Mouse (Mus musculus): ENCODE measurements around the gene Rcc1l. TPM values are rescaled to one million over a fixed set of nuclear protein-coding genes. Genes with fewer than 3 reads are reported as not detected.

Gene Rcc1l
- polyA plus RNA-seq, 1 experiment, result 7.8 TPM

- Histone ChIP-seq H3K4me3 (replicated peaks) (no peak overlapping the region), H3K4me1 (no peaks in the 10 kb centered on the region)
- no peak for TF ChIP-seq FLI1 (IDR thresholded peaks at IDR 0.05; ENCODE audit: low read length)
- TF ChIP-seq GATA1 (IDR thresholded peaks at IDR 0.05; ENCODE audit: borderline replicate concordance, low read length), result no peak
These were observed 54.7 kb downstream of the Rcc1l start for GRCm38 (mm10) chr5:134121893-134122259.

GRCm38 (mm10) chr5:134121138-134121892, 55.3 kb downstream of the Rcc1l start:
- no peaks in the 10 kb centered on the region for H3K9me3 ChIP-seq
- H3K27me3 ChIP-seq (replicated peaks), result no peaks in the 10 kb centered on the region
- no peaks in the 10 kb centered on the region for H3K4me1 ChIP-seq
- H3K4me3 ChIP-seq (replicated peaks), result no peak overlapping the region
- no peak for TF ChIP-seq GATA1 (IDR thresholded peaks at IDR 0.05; ENCODE audit: borderline replicate concordance, low read length)
- TF ChIP-seq FLI1 (IDR thresholded peaks at IDR 0.05; ENCODE audit: low read length), result no peak
- no peaks in the 10 kb centered on the region for H3K36me3 ChIP-seq (replicated peaks; ENCODE audit: low read length)

More at GRCm38 (mm10) chr5:134121893-134122259, 54.7 kb downstream of the Rcc1l start:
- Histone ChIP-seq H3K9me3 (peaks cover 4% of the 10 kb centered on the region; the same call in 1 of the 2 replicates), H3K27me3 (replicated peaks) (no peaks in the 10 kb centered on the region), H3K36me3 (replicated peaks; ENCODE audit: low read length) (no peaks in the 10 kb centered on the region)

DNA sequence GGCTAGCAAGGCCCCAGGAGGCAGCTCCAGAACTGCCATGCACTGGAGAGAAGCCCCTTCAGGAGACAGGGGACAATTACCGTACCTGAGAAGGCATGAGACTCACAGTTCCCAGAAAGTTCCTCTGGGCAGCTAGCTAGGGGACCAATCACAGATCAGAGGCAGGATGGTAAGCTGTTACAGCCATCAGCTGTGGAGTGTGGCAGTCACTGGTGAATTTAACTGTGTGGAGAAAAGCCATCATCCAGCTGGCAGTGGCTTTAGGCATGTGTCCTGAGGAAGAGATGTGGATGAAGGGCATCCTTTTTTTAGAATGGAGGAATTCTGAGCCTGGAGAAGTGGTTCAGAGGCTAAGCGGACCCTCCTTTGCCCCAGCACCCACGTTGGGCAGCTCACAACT, 56.4 kb downstream of the Rcc1l start:
- H3K9me3 ChIP-seq, result no peaks in the 10 kb centered on the region
- TF ChIP-seq GATA1 (IDR thresholded peaks at IDR 0.05; ENCODE audit: borderline replicate concordance, low read length) (no peak), FLI1 (IDR thresholded peaks at IDR 0.05; ENCODE audit: low read length) (no peak)
- H3K36me3 ChIP-seq (replicated peaks; ENCODE audit: low read length), result no peaks in the 10 kb centered on the region
- no peak overlapping the region for H3K4me3 ChIP-seq (replicated peaks)
- H3K27me3 ChIP-seq (replicated peaks), result no peaks in the 10 kb centered on the region
- H3K4me1 ChIP-seq, result no peaks in the 10 kb centered on the region

- Histone ChIP-seq H3K36me3 (replicated peaks; ENCODE audit: low read length) (no peaks in the 10 kb centered on the region), H3K27me3 (replicated peaks) (no peaks in the 10 kb centered on the region), H3K4me3 (replicated peaks) (no peak overlapping the region), H3K9me3 (no peaks in the 10 kb centered on the region), H3K4me1 (no peaks in the 10 kb centered on the region)
- TF ChIP-seq FLI1 (IDR thresholded peaks at IDR 0.05; ENCODE audit: low read length) (no peak), GATA1 (IDR thresholded peaks at IDR 0.05; ENCODE audit: borderline replicate concordance, low read length) (no peak)
These were observed 57.0 kb downstream of the Rcc1l start for GRCm38 (mm10) chr5:134119481-134120120.

DNA sequence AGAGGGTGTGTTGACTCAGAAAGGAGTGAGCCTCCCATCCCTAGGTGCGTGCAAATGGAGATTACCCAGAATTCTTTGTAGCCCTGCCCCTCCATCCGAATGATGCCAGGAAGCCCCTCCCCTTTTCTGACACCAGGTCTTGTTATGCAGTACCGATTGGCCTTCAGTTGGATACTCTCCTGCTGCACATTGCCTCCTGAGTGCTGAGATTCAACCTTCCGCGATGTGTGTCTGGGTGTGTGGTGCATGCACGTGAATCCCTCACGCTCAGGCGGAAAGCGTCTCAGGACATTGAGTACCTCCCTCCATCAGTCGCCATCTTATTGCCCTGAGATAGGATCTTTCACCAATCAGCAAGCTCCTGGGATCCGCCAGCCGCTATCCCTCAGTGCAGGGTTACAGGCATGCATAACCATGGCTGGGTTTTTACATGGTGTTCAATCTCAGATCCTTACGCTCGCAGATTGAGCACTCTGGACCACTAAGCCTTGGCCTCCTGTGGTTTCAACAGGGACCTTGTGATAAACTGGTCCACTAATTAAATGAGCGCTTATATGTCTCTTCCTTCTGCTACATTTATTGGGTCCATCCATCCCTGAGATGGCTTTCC, 57.7 kb downstream of the Rcc1l start:
- Histone ChIP-seq H3K9me3 (no peaks in the 10 kb centered on the region), H3K36me3 (replicated peaks; ENCODE audit: low read length) (no peaks in the 10 kb centered on the region), H3K4me3 (replicated peaks) (no peak overlapping the region), H3K27me3 (replicated peaks) (no peaks in the 10 kb centered on the region), H3K4me1 (no peaks in the 10 kb centered on the region)
- no peak for TF ChIP-seq GATA1 (IDR thresholded peaks at IDR 0.05; ENCODE audit: borderline replicate concordance, low read length)
- TF ChIP-seq FLI1 (IDR thresholded peaks at IDR 0.05; ENCODE audit: low read length), result no peak

- no peak overlapping the region for H3K4me3 ChIP-seq (replicated peaks)
- TF ChIP-seq FLI1 (IDR thresholded peaks at IDR 0.05; ENCODE audit: low read length), result no peak
- no peak for TF ChIP-seq GATA1 (IDR thresholded peaks at IDR 0.05; ENCODE audit: borderline replicate concordance, low read length)
- H3K36me3 ChIP-seq (replicated peaks; ENCODE audit: low read length), result no peaks in the 10 kb centered on the region
- H3K27me3 ChIP-seq (replicated peaks), result no peaks in the 10 kb centered on the region
- H3K4me1 ChIP-seq, result no peaks in the 10 kb centered on the region
- H3K9me3 ChIP-seq, result peaks cover 9% of the 10 kb centered on the region
These were observed 60.8 kb downstream of the Rcc1l start for GRCm38 (mm10) chr5:134115639-134116259.

- H3K36me3 ChIP-seq (replicated peaks; ENCODE audit: low read length), result no peaks in the 10 kb centered on the region
- H3K4me1 ChIP-seq, result no peaks in the 10 kb centered on the region
- H3K9me3 ChIP-seq, result peaks cover 13% of the 10 kb centered on the region
- TF ChIP-seq GATA1 (IDR thresholded peaks at IDR 0.05; ENCODE audit: borderline replicate concordance, low read length), result no peak
- no peak for TF ChIP-seq FLI1 (IDR thresholded peaks at IDR 0.05; ENCODE audit: low read length)
- peaks cover 3% of the 10 kb centered on the region for H3K27me3 ChIP-seq (replicated peaks)
- H3K4me3 ChIP-seq (replicated peaks), result no peak overlapping the region
These were observed 61.6 kb downstream of the Rcc1l start for GRCm38 (mm10) chr5:134114981-134115380.

DNA sequence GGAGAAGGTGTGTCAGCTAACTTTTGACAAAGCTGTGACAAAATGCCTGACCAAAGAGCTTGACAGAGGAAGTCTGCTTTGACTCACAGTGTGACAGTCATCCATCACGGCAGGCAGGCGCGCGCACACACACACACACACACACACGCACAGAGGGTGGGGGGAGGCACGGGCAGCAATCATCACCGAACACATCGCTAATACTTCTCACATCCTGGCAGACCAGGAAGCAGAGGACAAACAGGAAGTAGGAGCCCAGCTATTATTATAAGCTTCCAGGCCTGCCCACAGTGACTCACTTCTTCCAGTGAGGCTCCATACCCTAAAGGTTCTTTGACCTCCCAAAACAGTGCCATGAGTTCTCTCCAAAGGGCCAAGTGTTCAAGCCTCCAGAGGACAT, 70.7 kb downstream of the Rcc1l start:
- H3K9me3 ChIP-seq, result peaks cover 18% of the 10 kb centered on the region
- H3K36me3 ChIP-seq (replicated peaks; ENCODE audit: low read length), result no peaks in the 10 kb centered on the region
- no peak for TF ChIP-seq GATA1 (IDR thresholded peaks at IDR 0.05; ENCODE audit: borderline replicate concordance, low read length)
- no peak for TF ChIP-seq FLI1 (IDR thresholded peaks at IDR 0.05; ENCODE audit: low read length)

GRCm38 (mm10) chr5:134102720-134103119, 73.9 kb downstream of the Rcc1l start:
- peaks cover 10% of the 10 kb centered on the region for H3K9me3 ChIP-seq

More for the DNA sequence above, 70.7 kb downstream of the Rcc1l start:
- Histone ChIP-seq H3K27me3 (replicated peaks) (peaks cover 3% of the 10 kb centered on the region), H3K4me3 (replicated peaks) (peak overlapping the region; percentile 50), H3K4me1 (peaks cover 18% of the 10 kb centered on the region)

More at GRCm38 (mm10) chr5:134102720-134103119, 73.9 kb downstream of the Rcc1l start:
- TF ChIP-seq FLI1 (IDR thresholded peaks at IDR 0.05; ENCODE audit: low read length) (no peak), GATA1 (IDR thresholded peaks at IDR 0.05; ENCODE audit: borderline replicate concordance, low read length) (no peak)
- peaks cover 9% of the 10 kb centered on the region for H3K27me3 ChIP-seq (replicated peaks)
- H3K36me3 ChIP-seq (replicated peaks; ENCODE audit: low read length), result no peaks in the 10 kb centered on the region
- peaks cover 34% of the 10 kb centered on the region for H3K4me1 ChIP-seq
- H3K4me3 ChIP-seq (replicated peaks), result no peak overlapping the region

Measured in megakaryocyte, embryonic 14.5 days (primary cell).